Mouse (Mus musculus): Measurements from ENCODE around the gene 1700001C19Rik. TPM values are rescaled to one million over a fixed set of nuclear protein-coding genes. Genes with fewer than 3 reads are reported as not detected.

1700001C19Rik gene
- total RNA-seq, 4 experiments from 2014 or later = 0.20 to 0.22 TPM; not detected in 2

DNA sequence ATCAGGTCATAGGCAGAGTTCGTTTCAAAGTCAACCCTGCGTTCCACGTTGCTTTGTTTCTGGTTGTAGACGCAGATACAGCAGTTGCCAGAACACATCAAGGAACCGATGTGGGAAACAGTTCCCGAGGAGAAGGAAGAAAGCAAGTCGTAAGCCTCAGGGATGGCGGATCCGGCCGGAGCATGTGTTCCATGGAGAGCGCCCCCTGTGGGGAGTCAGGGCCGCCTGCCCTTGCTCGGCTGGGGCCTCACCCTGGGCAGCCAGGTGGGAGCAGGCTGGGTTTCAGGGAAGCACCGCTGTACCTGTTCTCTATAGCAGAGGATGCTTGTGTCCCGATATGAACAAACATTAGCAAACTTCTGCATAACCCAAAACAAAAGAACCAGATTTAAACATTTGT is 59.0 kb downstream of the 1700001C19Rik start:
- no peak for DNase-seq (ENCODE audit: low spot score in 2 of 2)

DNA sequence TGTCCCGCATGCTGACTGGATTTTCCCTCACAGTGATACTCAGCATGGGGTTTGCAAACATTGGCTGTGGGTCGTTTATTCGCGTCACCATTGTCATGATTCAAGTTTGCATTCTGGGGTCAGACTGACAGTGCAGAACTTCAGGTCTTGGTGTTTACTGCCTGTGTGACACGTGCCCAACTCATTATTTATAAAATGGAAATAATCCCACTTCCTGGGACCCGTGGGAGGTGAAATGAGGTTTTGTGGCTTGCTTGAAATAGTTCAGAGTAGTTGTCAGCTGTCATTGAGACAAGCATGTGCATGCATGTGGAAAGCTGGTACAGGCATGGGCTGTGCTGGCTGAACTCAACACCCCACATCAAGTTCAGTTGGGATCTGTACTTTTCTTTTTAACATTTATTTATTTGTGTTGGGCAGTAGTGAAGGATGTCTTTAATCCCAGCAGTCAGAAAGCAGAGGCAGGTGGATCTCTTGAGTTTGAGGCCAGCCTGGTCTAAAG is 60.3 kb downstream of the 1700001C19Rik start:
- no peak for DNase-seq (ENCODE audit: low spot score in 2 of 2)

DNA sequence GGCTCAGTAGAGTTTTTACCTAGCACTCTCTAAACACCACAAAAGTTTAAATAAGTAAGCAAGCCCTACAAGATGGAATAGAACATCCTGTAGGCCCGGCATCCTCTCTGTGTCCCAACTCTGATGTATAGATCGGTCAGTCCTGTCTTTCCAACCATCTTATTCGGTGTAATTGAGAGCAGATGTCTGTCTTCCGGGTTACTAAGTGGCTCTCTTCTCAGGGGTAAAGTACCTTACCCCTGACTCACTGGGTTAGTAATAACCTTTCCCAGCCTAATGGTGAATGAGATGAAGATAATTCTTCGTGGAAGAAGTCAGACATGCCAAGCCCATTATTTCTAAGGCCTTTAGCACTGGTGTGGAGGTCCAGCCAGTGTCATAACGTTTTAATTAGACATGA is 63.2 kb downstream of the 1700001C19Rik start:
- DNase-seq (ENCODE audit: low spot score in 2 of 2) = no peak

DNA sequence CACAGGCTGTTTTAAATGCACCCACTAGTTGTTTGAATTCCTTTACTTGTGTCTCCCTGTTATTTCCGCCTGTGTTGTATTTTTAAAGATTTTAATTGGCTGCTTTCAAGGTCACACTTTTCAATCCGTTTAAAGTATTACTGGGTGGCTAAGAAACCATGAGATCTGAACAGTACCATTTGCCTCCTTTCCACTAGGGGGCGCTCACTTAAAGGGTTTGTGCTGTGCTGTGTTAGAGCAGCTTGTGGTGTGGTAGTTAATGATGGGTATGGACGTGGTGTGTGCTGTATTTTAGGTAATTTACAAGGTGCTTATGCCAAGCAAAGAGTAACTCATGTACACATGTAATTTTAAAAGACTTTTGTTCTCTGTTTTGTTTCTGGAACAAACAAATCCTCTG is 65.7 kb downstream of the 1700001C19Rik start:
- peak; percentile 42 to 67 for DNase-seq (ENCODE audit: low spot score in 2 of 2)

DNA sequence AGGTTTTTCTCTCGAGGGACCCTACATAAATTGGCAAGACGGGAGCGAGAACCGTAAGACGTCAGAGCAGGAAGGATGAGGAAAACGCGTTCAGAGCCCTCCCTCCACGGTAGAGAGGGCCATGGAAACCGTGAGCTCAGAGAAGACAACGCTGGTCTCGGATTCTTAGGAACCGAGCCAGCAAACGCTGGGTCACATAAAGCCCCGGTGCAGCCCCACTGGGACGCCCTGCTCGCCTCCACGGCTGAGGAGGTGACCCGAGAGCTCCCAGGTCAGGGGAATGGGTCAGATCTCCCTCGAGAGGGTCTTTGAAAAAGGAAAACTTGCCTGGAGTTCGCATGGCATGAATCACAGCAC is 68.1 kb downstream of the 1700001C19Rik start:
- DNase-seq (ENCODE audit: low spot score in 2 of 2) = no peak

DNA sequence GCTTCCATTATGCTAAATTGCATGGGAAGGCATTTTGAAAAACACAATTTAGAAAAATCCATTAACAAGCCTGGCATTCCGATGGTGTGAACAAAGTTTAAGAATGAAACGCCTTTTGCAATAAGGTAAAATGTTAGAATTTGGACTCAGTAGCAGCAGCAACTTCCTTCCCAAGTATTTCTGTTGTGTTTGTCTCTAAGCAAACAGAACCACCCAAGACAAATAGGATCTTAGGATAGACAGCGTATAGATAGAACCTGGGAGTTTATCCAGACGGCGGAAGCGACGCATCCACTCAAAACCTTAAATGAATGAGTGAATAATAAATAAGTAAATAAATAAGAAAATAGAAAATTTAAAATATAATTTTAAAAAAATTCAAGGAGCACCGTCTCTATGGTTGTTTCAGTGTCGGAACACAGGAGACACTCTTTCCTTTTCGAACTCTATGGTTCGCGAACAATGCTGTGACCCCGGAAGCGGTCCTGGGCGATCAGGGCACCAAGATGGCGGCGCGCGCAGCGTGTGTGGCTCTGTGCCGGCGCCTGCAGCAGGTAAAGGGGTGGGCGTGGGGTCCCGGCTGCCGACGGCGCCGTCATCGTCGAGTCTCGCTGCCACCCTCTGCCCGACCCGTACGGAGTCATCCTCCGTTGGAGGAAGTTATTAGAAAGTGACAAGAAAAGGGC is 68.6 kb downstream of the 1700001C19Rik start, which contains the start of gene Mrps10:
TSS of gene Mrps10 (plus strand) at position 487 of the 686 bp plus-strand sequence.
- peak; percentile 83 to 85 for DNase-seq (ENCODE audit: low spot score in 2 of 2)

Other genes starting within 250 kb of the 1700001C19Rik start
- 10 to 100 TPM; 32.8 to 35.3 (median 33.8) TPM for gene Mrps10, start 68.5 kb downstream of the 1700001C19Rik start, total RNA-seq (2022)
- gene Guca1b, start 52.0 kb downstream of the 1700001C19Rik start, total RNA-seq (2022) = 1 to 10 TPM; 1.0 to 3.3 (median 1.5) TPM
- 1 to 10 TPM in 1 of 4 experiments, under 1 TPM in 2, not detected in 1; 0.37 to 1.2 (median 0.80) TPM for gene Guca1a, start 36.8 kb downstream of the 1700001C19Rik start, total RNA-seq (2022)
- under 1 TPM; 0.23 to 0.82 (median 0.66) TPM for gene AI661453, start 761 bp downstream of the 1700001C19Rik start, total RNA-seq (2022)
- gene Taf8, start 64.9 kb upstream of the 1700001C19Rik start, total RNA-seq (2022) = 10 to 100 TPM; 18.4 to 25.0 (median 23.4) TPM
- 10 to 100 TPM; 38.4 to 45.2 (median 38.8) TPM for gene Ccnd3, start 67.7 kb upstream of the 1700001C19Rik start, total RNA-seq (2022)
- 10 to 100 TPM; 16.9 to 18.6 (median 17.8) TPM for gene Bysl, start 174.1 kb upstream of the 1700001C19Rik start, total RNA-seq (2022)
- gene Med20, start 174.2 kb upstream of the 1700001C19Rik start, total RNA-seq (2022) = 10 to 100 TPM; 31.1 to 40.3 (median 33.1) TPM
- gene Gm20517, start 174.2 kb upstream of the 1700001C19Rik start, total RNA-seq (2022) = 1 to 10 TPM; 4.9 to 8.9 (median 7.0) TPM
- 10 to 100 TPM in 3 of 4 experiments, 1 to 10 TPM in 1; 8.1 to 11.5 (median 10.8) TPM for gene Usp49, start 193.3 kb upstream of the 1700001C19Rik start, total RNA-seq (2022)